Mouse (Mus musculus): ENCODE data around the gene Mfsd5.

GRCm38 (mm10) chr15:102244306-102245191, 34.7 kb upstream of the Mfsd5 start:
- no peak for TF ChIP-seq POLR2A (IDR thresholded peaks at IDR 0.05; ENCODE audit: control insufficient read depth in 1 of 2, insufficient read depth in 1 of 2, low read depth in 1 of 2, low read length in 2 of 2, poor library complexity in 1 of 2)
- TF ChIP-seq MEF2A (IDR thresholded peaks at IDR 0.05; ENCODE audit: extremely low read depth, insufficient replicate concordance, low read depth, low read length, poor library complexity, severe bottlenecking) = no peak
- TF ChIP-seq MAZ (IDR thresholded peaks at IDR 0.05; ENCODE audit: low read depth, low read length) = no peak
- TF ChIP-seq EP300 (IDR thresholded peaks at IDR 0.05; ENCODE audit: low read depth in 1 of 2, low read length in 2 of 2) = no peak
- TF ChIP-seq USF2 (IDR thresholded peaks at IDR 0.05; ENCODE audit: borderline replicate concordance in 1 of 2, insufficient read depth in 1 of 2, low read depth in 1 of 2, low read length in 2 of 2) = no peak
- TF ChIP-seq CTCF (IDR thresholded peaks at IDR 0.05 in 2 of 3, conservative IDR thresholded peaks at IDR 0.05 in 1 of 3; ENCODE audit: control insufficient read depth in 1 of 3, insufficient read depth in 1 of 3, low read depth in 2 of 3, low read length in 3 of 3, poor library complexity in 1 of 3, severe bottlenecking in 1 of 3) = no peak
- no peak for TF ChIP-seq HCFC1 (IDR thresholded peaks at IDR 0.05; ENCODE audit: low read depth, low read length)
- TF ChIP-seq POLR2AphosphoS2 (IDR thresholded peaks at IDR 0.05; ENCODE audit: low read length) = no peak
- no peak for TF ChIP-seq RAD21 (IDR thresholded peaks at IDR 0.05; ENCODE audit: low read depth, low read length)
- TF ChIP-seq E2F4 (IDR thresholded peaks at IDR 0.05; ENCODE audit: borderline replicate concordance, low read depth, low read length) = no peak
- no peak for TF ChIP-seq CHD1 (IDR thresholded peaks at IDR 0.05; ENCODE audit: low read depth, low read length)
- no peak for TF ChIP-seq ZKSCAN1 (IDR thresholded peaks at IDR 0.05; ENCODE audit: low read depth, low read length)
- TF ChIP-seq NELFE (IDR thresholded peaks at IDR 0.05; ENCODE audit: low read depth, low read length) = no peak
- no peak for TF ChIP-seq MAFK (IDR thresholded peaks at IDR 0.05; ENCODE audit: borderline replicate concordance, low read depth, low read length)

All from MEL (cell line).